Mouse (Mus musculus) liver, adult 2 months (tissue): ENCODE measurements around the gene Mob3c.

ENCODE experiments used
- CTCF ChIP-seq: fragments of 200-500 bp; IDR thresholded peaks from 2 replicates; pipeline ENCODE4 v1.5.1; 2011; ENCODE audit warnings: low read depth, low read length, control low read depth
- POLR2A ChIP-seq: fragments of 200-500 bp; IDR thresholded peaks from 2 replicates; pipeline ENCODE4 v1.6.1; 2011; ENCODE audit warnings: low read length, control low read depth; ENCODE audit not compliant: insufficient read depth; ENCODE audit errors: extremely low read depth

DNA sequence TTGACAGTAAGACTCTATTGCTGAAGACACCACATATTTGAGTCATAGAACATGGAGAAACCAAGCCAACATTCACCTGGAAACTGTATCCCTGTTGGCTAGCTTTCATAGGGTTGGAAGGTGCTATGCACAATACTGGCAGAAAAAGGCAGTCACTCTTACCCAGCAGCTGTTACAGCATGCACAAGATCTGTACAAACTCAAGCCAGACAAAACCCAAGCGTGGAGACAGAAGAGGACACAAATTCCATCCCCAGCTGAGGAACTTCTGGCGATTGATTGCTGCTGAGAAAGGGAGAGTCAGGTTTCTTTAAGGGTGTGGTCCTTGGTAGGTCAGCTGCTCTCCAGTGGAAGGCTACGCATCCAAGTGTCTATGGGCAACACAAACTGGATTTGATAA, 7.7 kb upstream of the Mob3c start:
- no peak for TF ChIP-seq POLR2A
- no peak for TF ChIP-seq CTCF
